Mouse (Mus musculus) MEL (cell line): ENCODE measurements around the gene Mtf2. TPM values are rescaled to one million over a fixed set of nuclear protein-coding genes. Genes with fewer than 3 reads are reported as not detected.

Experiments
- DNase-seq: peaks from one replicate; pipeline ENCODE4 v3.0.0; 2011; ENCODE audit warnings: low read depth, low spot score
- H3K27ac ChIP-seq: 2 replicates; pipeline ENCODE4 v1.5.1; 2012; ENCODE audit warnings: low read depth, mild to moderate bottlenecking, control low read depth, low read length, moderate library complexity; ENCODE audit not compliant: control insufficient read depth
- H3K27me3 ChIP-seq, 2 experiments: fragments of 150-350 bp in 1 of 2; sonication (generic) in 1 of 2; 2 replicates each; pipeline ENCODE4 v1.6.1; 2012; ENCODE audit warnings: low read length in 2 of 2, mild to moderate bottlenecking in 2 of 2, improper control_type of control experiment in 1 of 2, moderate library complexity in 1 of 2; ENCODE audit not compliant: insufficient read depth in 2 of 2, control insufficient read depth in 1 of 2
- H3K36me3 ChIP-seq, 2 experiments: 2 replicates each; pipeline ENCODE4 v1.6.1; 2012 to 2014; ENCODE audit warnings: low read length in 2 of 2, improper control_type of control experiment in 1 of 2, inconsistent platforms in 1 of 2, mild to moderate bottlenecking in 1 of 2; ENCODE audit not compliant: insufficient read depth in 2 of 2, control insufficient read depth in 1 of 2
- H3K4me1 ChIP-seq, 2 experiments: fragments of 150-350 bp in 1 of 2; sonication (generic) in 1 of 2; 2 replicates each; pipeline ENCODE4 v1.6.1; 2012; ENCODE audit warnings: low read length in 2 of 2, improper control_type of control experiment in 1 of 2, mild to moderate bottlenecking in 1 of 2; ENCODE audit not compliant: insufficient read depth in 2 of 2, control insufficient read depth in 1 of 2
- H3K4me3 ChIP-seq, 2 experiments: fragments of 150-350 bp in 1 of 2; sonication (generic) in 1 of 2; 2 replicates each; pipeline ENCODE4 v1.5.1; 2012; ENCODE audit warnings: low read depth in 2 of 2, low read length in 2 of 2, mild to moderate bottlenecking in 2 of 2, moderate library complexity in 2 of 2, control low read depth in 1 of 2, improper control_type of control experiment in 1 of 2; ENCODE audit not compliant: control insufficient read depth in 1 of 2, insufficient read depth in 1 of 2
- H3K79me2 ChIP-seq: 2 replicates; pipeline ENCODE4 v1.6.1; 2012; ENCODE audit warnings: mild to moderate bottlenecking, low read length, moderate library complexity; ENCODE audit not compliant: control insufficient read depth, poor library complexity, insufficient read depth
- H3K9ac ChIP-seq: 2 replicates; pipeline ENCODE4 v1.6.1; 2012; ENCODE audit warnings: low read depth, mild to moderate bottlenecking, control low read depth, low read length, moderate library complexity; ENCODE audit not compliant: control insufficient read depth, poor library complexity, severe bottlenecking
- H3K9me3 ChIP-seq: fragments of 150-350 bp; sonication (generic); replicated peaks from 2 replicates; pipeline ENCODE4 v1.6.1; 2012; ENCODE audit warnings: mild to moderate bottlenecking, low read length, improper control_type of control experiment, moderate library complexity; ENCODE audit not compliant: insufficient read depth
- CHD2 ChIP-seq: IDR thresholded peaks from 2 replicates; pipeline ENCODE4 v1.6.1; 2011; ENCODE audit warnings: low read length, improper control_type of control experiment
- CTCF ChIP-seq, 3 experiments: IDR thresholded peaks in 2 of 3; conservative IDR thresholded peaks in 1 of 3; 2 replicates each; pipeline ENCODE4 v1.5.1; 2011 to 2012; ENCODE audit warnings: low read length in 3 of 3, low read depth in 2 of 3, mild to moderate bottlenecking in 2 of 3, improper control_type of control experiment in 1 of 3, inconsistent platforms in 1 of 3, mixed read lengths in 1 of 3, moderate library complexity in 1 of 3; ENCODE audit not compliant: control insufficient read depth in 1 of 3, insufficient read depth in 1 of 3, poor library complexity in 1 of 3, severe bottlenecking in 1 of 3
- EP300 ChIP-seq, 2 experiments: IDR thresholded peaks; 2 replicates each; pipeline ENCODE4 v1.6.1; 2011; ENCODE audit warnings: improper control_type of control experiment in 2 of 2, low read length in 2 of 2, low read depth in 1 of 2, mild to moderate bottlenecking in 1 of 2
- ETS1 ChIP-seq: IDR thresholded peaks from 2 replicates; pipeline ENCODE4 v1.6.1; 2012; ENCODE audit warnings: low read depth, mild to moderate bottlenecking, inconsistent platforms, low read length, improper control_type of control experiment, moderate library complexity
- GABPA ChIP-seq: IDR thresholded peaks from 2 replicates; pipeline ENCODE4 v1.6.1; 2012; ENCODE audit warnings: low read depth, mild to moderate bottlenecking, inconsistent platforms, low read length, improper control_type of control experiment, moderate library complexity
- GATA1 ChIP-seq: IDR thresholded peaks from 2 replicates; pipeline ENCODE4 v1.6.1; 2011; ENCODE audit warnings: low read depth, low read length, improper control_type of control experiment
- MAX ChIP-seq: IDR thresholded peaks from 2 replicates; pipeline ENCODE4 v1.6.1; 2011; ENCODE audit warnings: low read length, improper control_type of control experiment
- MXI1 ChIP-seq: IDR thresholded peaks from 2 replicates; pipeline ENCODE4 v1.6.1; 2011; ENCODE audit warnings: mild to moderate bottlenecking, low read depth, low read length, improper control_type of control experiment
- MYB ChIP-seq: IDR thresholded peaks from 2 replicates; pipeline ENCODE4 v1.6.1; 2011; ENCODE audit warnings: mild to moderate bottlenecking, low read depth, low read length, improper control_type of control experiment
- NELFE ChIP-seq: IDR thresholded peaks from 2 replicates; pipeline ENCODE4 v1.6.1; 2011; ENCODE audit warnings: low read depth, low read length, improper control_type of control experiment
- POLR2AphosphoS2 ChIP-seq: IDR thresholded peaks from 2 replicates; pipeline ENCODE4 v1.6.1; 2011; ENCODE audit warnings: low read length, improper control_type of control experiment
- POLR2AphosphoS5 ChIP-seq: IDR thresholded peaks from 2 replicates; pipeline ENCODE4 v1.6.1; 2012; ENCODE audit warnings: low read depth, borderline replicate concordance, mild to moderate bottlenecking, inconsistent platforms, low read length, moderate library complexity, mixed read lengths
- RCOR1 ChIP-seq: IDR thresholded peaks from 2 replicates; pipeline ENCODE4 v1.6.1; 2012; ENCODE audit warnings: low read depth, mild to moderate bottlenecking, inconsistent platforms, low read length, improper control_type of control experiment
- SMC3 ChIP-seq: IDR thresholded peaks from 2 replicates; pipeline ENCODE4 v1.6.1; 2011; ENCODE audit warnings: low read depth, low read length, improper control_type of control experiment
- TBP ChIP-seq: IDR thresholded peaks from 2 replicates; pipeline ENCODE4 v1.8.0; 2011; ENCODE audit warnings: low read depth, low read length, improper control_type of control experiment
- TCF12 ChIP-seq: IDR thresholded peaks from 2 replicates; pipeline ENCODE4 v1.6.1; 2014; ENCODE audit warnings: low read depth, mild to moderate bottlenecking, inconsistent platforms, low read length, improper control_type of control experiment, moderate library complexity
- USF1 ChIP-seq: IDR thresholded peaks from 2 replicates; pipeline ENCODE4 v1.6.1; 2014; ENCODE audit warnings: low read depth, mild to moderate bottlenecking, inconsistent platforms, low read length, improper control_type of control experiment, moderate library complexity
- ZKSCAN1 ChIP-seq: IDR thresholded peaks from 2 replicates; pipeline ENCODE4 v1.6.1; 2012; ENCODE audit warnings: low read depth, mild to moderate bottlenecking, inconsistent platforms, low read length, improper control_type of control experiment, moderate library complexity
- polyA plus RNA-seq, 2 experiments: library from polyadenylated mRNA; stranded (reverse) in 1 of 2; unstranded in 1 of 2; fragments of >175 nt in 1 of 2; fragments of >200 nt in 1 of 2; gene quantifications; 2 replicates each; pipeline versions ENCODE4 v1.2.1 to v1.2.4; 2012; ENCODE audit warnings: low replicate concordance in 2 of 2, low read depth in 1 of 2; ENCODE audit not compliant: insufficient read length in 2 of 2, insufficient read depth in 1 of 2, missing spikeins in 1 of 2
- total RNA-seq: library from RNA; depleted of rRNA; stranded (reverse); fragments of 300-350 nt; gene quantifications from 2 replicates; pipeline ENCODE4 v1.2.3, GENCODE M21; 2012

Gene Mtf2
- total and polyA plus RNA-seq, 3 experiments = 69.9 to 263 (median 99.7) TPM

- peaks cover 0 to 2% of the 10 kb centered on the region in 2 experiments; a peak in 2 of 4 replicates for H3K4me1 ChIP-seq
- H3K9me3 ChIP-seq = no peaks in the 10 kb centered on the region
- H3K9ac ChIP-seq = no peak overlapping the region
- H3K27ac ChIP-seq = no peak overlapping the region
- peaks cover 44 to 54% of the 10 kb centered on the region in 2 experiments for H3K36me3 ChIP-seq
- no peak overlapping the region for H3K4me3 ChIP-seq
- H3K79me2 ChIP-seq = peaks cover 74% of the 10 kb centered on the region
- no peaks in the 10 kb centered on the region for H3K27me3 ChIP-seq
- DNase-seq = no peak
- TF ChIP-seq MAX = no peak
- TF ChIP-seq NELFE = no peak
- TF ChIP-seq POLR2AphosphoS5 = no peak
- TF ChIP-seq CHD2 = no peak
- TF ChIP-seq TCF12 = no peak
- TF ChIP-seq CTCF (IDR thresholded peaks at IDR 0.05 in 2 of 3, conservative IDR thresholded peaks at IDR 0.05 in 1 of 3; ENCODE audit: control insufficient read depth in 1 of 3, insufficient read depth in 1 of 3, low read depth in 2 of 3, low read length in 3 of 3, poor library complexity in 1 of 3, severe bottlenecking in 1 of 3) = no peak
- TF ChIP-seq POLR2AphosphoS2 = no peak
- TF ChIP-seq GATA1 = no peak
- no peak for TF ChIP-seq EP300 (IDR thresholded peaks at IDR 0.05; ENCODE audit: low read depth in 1 of 2, low read length in 2 of 2)
- no peak for TF ChIP-seq SMC3
- no peak for TF ChIP-seq RCOR1
- no peak for TF ChIP-seq GABPA
- TF ChIP-seq ZKSCAN1 = no peak
- no peak for TF ChIP-seq MXI1
- no peak for TF ChIP-seq MYB
- no peak for TF ChIP-seq ETS1
These were observed 6.8 kb downstream of the Mtf2 start for GRCm38 (mm10) chr5:108072301-108072700.

- TF ChIP-seq USF1 = no peak
- no peak for TF ChIP-seq MAX
- TF ChIP-seq TBP = no peak
- TF ChIP-seq CTCF (IDR thresholded peaks at IDR 0.05 in 2 of 3, conservative IDR thresholded peaks at IDR 0.05 in 1 of 3; ENCODE audit: control insufficient read depth in 1 of 3, insufficient read depth in 1 of 3, low read depth in 2 of 3, low read length in 3 of 3, poor library complexity in 1 of 3, severe bottlenecking in 1 of 3) = no peak
- no peak for TF ChIP-seq ETS1
- no peak for TF ChIP-seq ZKSCAN1
- TF ChIP-seq, all 39 proteins: peak for 0
- Histone ChIP-seq H3K4me1 (peaks cover 0 to 10% of the 10 kb centered on the region in 2 experiments; a peak in 3 of 4 replicates), H3K27ac (no peak overlapping the region)
These were observed 10.8 kb downstream of the Mtf2 start for GRCm38 (mm10) chr5:108076241-108076640.

More at GRCm38 (mm10) chr5:108076241-108076640, 10.8 kb downstream of the Mtf2 start:
- Histone ChIP-seq H3K4me3 (no peak overlapping the region), H3K27me3 (no peaks in the 10 kb centered on the region), H3K9me3 (no peaks in the 10 kb centered on the region), H3K36me3 (peaks cover 32 to 48% of the 10 kb centered on the region in 2 experiments), H3K79me2 (peaks cover 54% of the 10 kb centered on the region), H3K9ac (no peak overlapping the region)
- DNase-seq = no peak
